Mouse (Mus musculus) lung, postnatal 0 days (tissue): ENCODE results near the gene Gypa. TPM values are rescaled to one million over a fixed set of nuclear protein-coding genes. Genes with fewer than 3 reads are reported as not detected.

Source experiments
- ATAC-seq: fragments of 200-750 bp; cut with Nextera tagmentation; 2 replicates; pipeline ENCODE4 v1.8.0; 2017; ENCODE audit warnings: moderate library complexity
- DNase-seq: peaks from one replicate; pipeline ENCODE4 v3.0.0-alpha.2; 2016; ENCODE audit warnings: low spot score
- H3K27ac ChIP-seq: fragments of 300-500 bp; sonication (generic); 2 replicates; pipeline ENCODE4 v1.5.1; 2014; ENCODE audit warnings: antibody characterized with exemption, mild to moderate bottlenecking, low read length, mixed read lengths
- H3K27me3 ChIP-seq: fragments of 300-500 bp; sonication (generic); replicated peaks from 2 replicates; pipeline ENCODE4 v1.6.1; 2014; ENCODE audit warnings: low read length, mixed read lengths; ENCODE audit not compliant: insufficient read depth
- H3K36me3 ChIP-seq: fragments of 300-500 bp; sonication (generic); 2 replicates; pipeline ENCODE4 v1.6.1; 2014; ENCODE audit warnings: low read length, mixed read lengths; ENCODE audit not compliant: insufficient read depth
- H3K4me1 ChIP-seq: fragments of 300-500 bp; sonication (generic); 2 replicates; pipeline ENCODE4 v1.6.1; 2014; ENCODE audit warnings: antibody characterized with exemption, low read depth, low read length, mixed read lengths; ENCODE audit not compliant: insufficient read depth
- H3K4me2 ChIP-seq: fragments of 300-500 bp; sonication (generic); replicated peaks from 2 replicates; pipeline ENCODE4 v1.6.1; 2014; ENCODE audit warnings: low read depth, mild to moderate bottlenecking, low read length, moderate library complexity, mixed read lengths
- H3K4me3 ChIP-seq: fragments of 300-500 bp; sonication (generic); 2 replicates; pipeline ENCODE4 v1.5.1; 2014; ENCODE audit warnings: low read depth, low read length
- H3K9ac ChIP-seq: fragments of 300-500 bp; sonication (generic); replicated peaks from 2 replicates; pipeline ENCODE4 v1.6.1; 2014; ENCODE audit warnings: low read depth, mild to moderate bottlenecking
- H3K9me3 ChIP-seq: fragments of 300-500 bp; sonication (generic); 2 replicates; pipeline ENCODE4 v1.6.1; 2016; ENCODE audit warnings: low read length, mixed read lengths
- CTCF ChIP-seq: IDR thresholded peaks from 2 replicates; pipeline ENCODE4 v1.5.1; 2016; ENCODE audit warnings: antibody characterized with exemption, mild to moderate bottlenecking
- EP300 ChIP-seq: IDR thresholded peaks from 2 replicates; pipeline ENCODE4 v1.6.1; 2016; ENCODE audit warnings: antibody characterized with exemption, mild to moderate bottlenecking, control low read depth
- WGBS: fragments of 180-500 bp; shearing (Covaris S2); extraction: QIAGEN DNeasy Blood & Tissue Kit; methylation state at CpG from one replicate; pipeline ENCODE4 v1.1.7; 2014; 5-methylcytosine and 5-hydroxymethylcytosine counted together
- polyA plus RNA-seq: library from polyadenylated mRNA; unstranded; fragments of >200 nt; fragmentation: Nextera tagmentation; extraction: Ambion mirVana; gene quantifications from 2 replicates; pipeline ENCODE4 v1.2.1, GENCODE M21; 2015

The Gypa gene
- polyA plus RNA-seq, 1 experiment from 2014 or later = 10.0 TPM

- ATAC-seq = no peak
These were observed 33.1 kb downstream of the Gypa start for GRCm38 (mm10) chr8:80526382-80527355.

GRCm38 (mm10) chr8:80541836-80542235 is 48.3 kb downstream of the Gypa start:
- Histone ChIP-seq H3K9ac (no peak overlapping the region), H3K4me1 (no peaks in the 10 kb centered on the region), H3K27me3 (no peaks in the 10 kb centered on the region), H3K27ac (no peak overlapping the region), H3K4me3 (no peak overlapping the region), H3K9me3 (no peaks in the 10 kb centered on the region), H3K4me2 (no peak overlapping the region), H3K36me3 (no peaks in the 10 kb centered on the region)
- TF ChIP-seq EP300 (no peak), CTCF (no peak)
- no peak for ATAC-seq
- no peak for DNase-seq
- 85% methylated on average over 3 of the region's 3 CpGs for WGBS

More at GRCm38 (mm10) chr8:80526382-80527355, 33.1 kb downstream of the Gypa start:
- no peak for DNase-seq
- Histone ChIP-seq H3K9ac (no peak overlapping the region), H3K27ac (no peak overlapping the region), H3K4me3 (no peak overlapping the region), H3K4me2 (no peak overlapping the region), H3K36me3 (no peaks in the 10 kb centered on the region), H3K4me1 (no peaks in the 10 kb centered on the region), H3K27me3 (no peaks in the 10 kb centered on the region), H3K9me3 (no peaks in the 10 kb centered on the region)
- 77% methylated on average over 5 of the region's 5 CpGs for WGBS
- TF ChIP-seq CTCF (no peak), EP300 (no peak)

GRCm38 (mm10) chr8:80550436-80550835 is 56.9 kb downstream of the Gypa start:
- Histone ChIP-seq H3K4me2 (no peak overlapping the region), H3K9me3 (no peaks in the 10 kb centered on the region), H3K27me3 (no peaks in the 10 kb centered on the region), H3K36me3 (no peaks in the 10 kb centered on the region), H3K9ac (no peak overlapping the region), H3K4me1 (no peaks in the 10 kb centered on the region), H3K4me3 (no peak overlapping the region), H3K27ac (no peak overlapping the region)
- TF ChIP-seq EP300 (no peak), CTCF (no peak)
- ATAC-seq (no peak), DNase-seq (no peak)

GRCm38 (mm10) chr8:80551303-80551702 is 57.7 kb downstream of the Gypa start:
- Histone ChIP-seq H3K36me3 (no peaks in the 10 kb centered on the region), H3K9ac (no peak overlapping the region), H3K27ac (no peak overlapping the region), H3K9me3 (no peaks in the 10 kb centered on the region), H3K4me2 (no peak overlapping the region), H3K4me1 (no peaks in the 10 kb centered on the region), H3K4me3 (no peak overlapping the region), H3K27me3 (no peaks in the 10 kb centered on the region)
- WGBS = 66% methylated on average over 3 of the region's 3 CpGs
- ATAC-seq = no peak
- TF ChIP-seq CTCF = no peak
- TF ChIP-seq EP300 = no peak
- no peak for DNase-seq

GRCm38 (mm10) chr8:80554991-80555390 is 61.4 kb downstream of the Gypa start:
- H3K9me3 ChIP-seq = no peaks in the 10 kb centered on the region
- no peaks in the 10 kb centered on the region for H3K36me3 ChIP-seq
- H3K9ac ChIP-seq = no peak overlapping the region
- no peaks in the 10 kb centered on the region for H3K27me3 ChIP-seq
- ATAC-seq (no peak), DNase-seq (no peak)
- WGBS = 86% methylated on average over 2 of the region's 2 CpGs
- H3K4me2 ChIP-seq = no peak overlapping the region
- TF ChIP-seq EP300 (no peak), CTCF (no peak)
- H3K27ac ChIP-seq = no peak overlapping the region
- no peak overlapping the region for H3K4me3 ChIP-seq
- no peaks in the 10 kb centered on the region for H3K4me1 ChIP-seq

Other genes starting within 250 kb of the Gypa start
- 0.06 and 0.07 TPM in 2 replicates for gene Frem3, start 117.3 kb downstream of the Gypa start, polyA plus RNA-seq
- gene Smarca5, start 245.7 kb downstream of the Gypa start, polyA plus RNA-seq = 28.7 and 35.5 TPM in 2 replicates